Mouse (Mus musculus) embryo, embryonic 11 days (tissue): ENCODE data around the gene Cic.

Experiments
- DNase-seq: peaks from one replicate; pipeline ENCODE4 v3.0.0-alpha.2; 2015

Cic gene

DNA sequence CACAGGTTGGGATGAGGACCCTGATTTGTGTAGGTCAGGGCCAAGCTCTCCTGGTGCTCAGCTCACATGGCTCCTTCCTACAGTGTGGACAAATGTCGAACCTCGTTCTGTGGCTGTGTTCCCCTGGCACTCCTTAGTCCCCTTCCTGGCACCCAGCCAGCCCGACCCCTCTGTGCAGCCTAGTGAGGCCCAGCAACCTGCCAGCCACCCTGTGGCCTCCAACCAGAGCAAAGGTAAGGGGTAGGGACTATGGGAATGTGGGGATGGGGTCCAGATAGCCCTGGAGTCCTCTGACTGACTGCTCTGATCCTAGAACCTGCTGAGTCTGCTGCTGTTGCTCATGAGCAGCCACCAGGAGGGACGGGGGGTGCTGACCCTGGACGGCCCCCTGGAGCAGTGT lies 17.3 kb downstream of the Cic start:
- DNase-seq = no peak

DNA sequence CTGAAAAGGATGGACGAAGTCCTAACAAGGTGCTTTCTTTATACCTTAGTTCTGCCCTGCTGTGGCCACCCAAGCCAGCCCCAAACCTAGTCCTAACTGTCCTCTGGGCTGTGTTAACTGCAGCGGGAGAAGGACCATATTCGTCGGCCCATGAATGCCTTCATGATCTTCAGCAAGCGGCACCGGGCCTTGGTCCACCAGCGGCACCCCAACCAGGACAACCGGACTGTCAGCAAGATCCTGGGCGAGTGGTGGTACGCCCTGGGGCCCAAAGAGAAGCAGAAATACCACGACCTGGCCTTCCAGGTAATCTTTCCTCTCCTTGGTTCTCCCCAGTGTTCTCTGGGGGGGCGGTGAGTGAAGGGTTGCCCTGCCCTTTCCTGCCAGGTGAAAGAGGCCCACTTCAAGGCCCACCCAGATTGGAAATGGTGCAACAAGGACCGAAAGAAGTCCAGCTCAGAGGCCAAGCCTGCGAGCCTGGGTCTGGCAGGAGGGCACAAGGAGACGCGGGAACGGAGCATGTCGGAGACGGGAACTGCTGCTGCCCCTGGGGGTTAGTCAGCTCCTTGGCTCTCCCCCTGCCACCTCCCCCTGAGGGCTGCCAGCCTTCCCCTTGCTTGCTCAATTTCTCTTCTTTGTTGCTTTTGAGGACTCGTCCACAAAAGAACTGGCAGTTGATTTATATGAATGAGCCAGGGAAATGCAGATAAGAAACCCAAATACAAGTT lies 18.2 kb downstream of the Cic start:
- DNase-seq = no peak

DNA sequence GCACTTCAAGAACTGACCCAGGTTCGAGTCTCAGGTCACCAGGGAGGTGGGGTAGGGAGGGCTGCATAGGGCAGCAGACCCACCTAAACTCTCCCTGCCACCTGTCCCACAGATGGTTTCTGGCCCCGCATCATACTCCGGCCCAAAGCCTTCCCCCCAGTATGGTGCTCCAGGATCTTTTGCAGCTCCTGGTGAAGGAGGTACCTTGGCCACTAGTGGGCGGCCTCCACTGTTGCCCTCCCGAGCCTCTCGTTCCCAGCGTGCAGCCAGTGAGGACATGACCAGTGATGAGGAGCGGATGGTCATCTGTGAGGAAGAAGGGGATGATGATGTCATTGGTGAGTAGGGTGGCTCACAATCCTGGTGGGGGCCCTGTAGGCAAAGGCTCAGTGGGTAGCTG lies 19.5 kb downstream of the Cic start:
- DNase-seq = no peak

DNA sequence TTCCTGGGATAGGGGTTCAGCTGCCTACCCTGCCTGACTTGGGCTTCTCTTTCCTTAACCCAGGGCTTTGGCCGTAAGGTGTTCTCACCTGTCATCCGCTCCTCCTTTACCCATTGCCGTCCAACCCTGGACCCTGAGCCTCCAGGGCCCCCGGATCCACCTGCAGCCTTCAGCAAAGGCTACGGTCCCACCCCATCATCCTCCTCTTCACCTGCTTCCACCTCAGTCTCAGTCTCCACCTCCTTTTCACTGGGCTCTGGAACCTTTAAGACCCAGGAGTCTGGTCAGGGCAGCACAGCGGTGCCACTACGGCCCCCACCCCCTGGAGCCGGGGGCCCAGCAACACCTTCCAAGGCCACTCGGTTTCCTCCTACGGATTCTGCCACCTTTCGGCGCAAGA lies 20.5 kb downstream of the Cic start:
- DNase-seq = no peak

DNA sequence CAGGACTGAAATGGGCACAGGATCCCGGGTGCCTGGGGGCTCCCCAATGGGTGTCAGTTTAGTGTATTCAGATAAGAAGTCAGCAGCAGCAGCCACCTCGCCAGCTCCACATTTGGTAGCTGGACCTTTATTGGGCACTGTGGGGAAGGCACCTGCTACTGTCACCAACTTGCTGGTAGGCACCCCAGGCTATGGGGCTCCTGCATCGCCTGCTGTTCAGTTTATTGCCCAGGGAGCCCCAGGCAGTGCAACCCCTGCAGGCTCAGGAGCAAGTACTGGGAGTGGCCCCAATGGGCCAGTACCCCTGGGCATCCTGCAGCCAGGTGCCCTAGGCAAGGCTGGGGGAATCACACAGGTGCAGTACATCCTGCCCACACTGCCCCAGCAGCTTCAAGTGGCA lies 21.2 kb downstream of the Cic start:
- no peak for DNase-seq

DNA sequence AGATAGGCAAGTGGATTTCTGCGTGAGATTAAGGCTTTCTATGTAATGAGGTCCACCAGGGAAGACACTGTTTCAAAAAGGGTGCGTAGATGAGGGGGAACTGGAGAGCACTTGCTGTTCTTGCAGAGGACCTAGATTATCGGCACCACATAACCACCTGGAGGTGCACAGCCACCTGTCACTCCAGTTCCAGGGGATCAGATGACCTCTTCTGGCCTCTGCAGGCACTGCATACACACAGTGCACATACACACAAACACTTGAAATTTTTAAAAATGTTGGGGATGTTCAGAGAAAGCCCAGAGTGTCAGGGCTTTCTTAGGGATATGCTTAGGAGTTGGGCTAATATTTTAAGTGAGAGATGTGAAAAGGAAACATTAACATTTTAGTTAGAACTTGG lies 22.4 kb downstream of the Cic start:
- no peak for DNase-seq

DNA sequence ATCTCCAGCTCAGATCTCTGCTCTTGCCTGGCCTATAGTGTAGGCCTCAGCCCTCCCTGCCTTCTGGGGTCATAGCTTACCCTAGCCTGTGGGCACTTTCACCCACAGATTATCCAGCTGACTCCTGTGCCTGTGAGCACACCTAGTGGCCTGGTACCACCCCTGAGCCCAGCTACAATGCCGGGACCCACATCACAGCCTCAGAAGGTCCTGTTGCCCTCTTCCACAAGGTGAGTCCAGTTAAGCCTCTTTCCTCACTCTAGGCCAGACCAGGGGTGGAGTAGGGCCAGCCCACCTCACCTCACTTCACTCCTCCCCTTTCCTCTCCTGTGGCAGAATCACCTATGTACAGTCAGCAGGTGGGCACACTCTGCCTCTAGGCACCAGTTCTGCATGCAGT lies 23.0 kb downstream of the Cic start:
- DNase-seq = no peak

DNA sequence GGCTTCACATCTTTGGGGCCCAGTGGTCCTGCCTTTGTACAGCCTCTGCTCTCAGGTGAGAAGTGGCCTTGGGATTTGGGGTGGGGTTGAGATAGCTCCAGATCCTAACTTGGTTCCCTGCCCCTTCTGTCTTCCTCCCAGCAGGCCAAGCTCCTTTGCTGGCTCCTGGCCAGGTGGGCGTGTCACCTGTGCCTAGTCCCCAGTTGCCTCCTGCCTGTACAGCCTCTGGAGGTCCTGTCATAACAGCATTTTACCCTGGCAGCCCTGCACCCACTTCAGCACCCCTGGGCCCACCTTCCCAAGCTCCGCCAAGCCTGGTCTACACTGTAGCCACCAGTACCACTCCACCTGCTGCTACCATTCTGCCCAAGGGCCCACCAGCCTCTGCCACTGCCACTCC lies 23.4 kb downstream of the Cic start:
- no peak for DNase-seq

DNA sequence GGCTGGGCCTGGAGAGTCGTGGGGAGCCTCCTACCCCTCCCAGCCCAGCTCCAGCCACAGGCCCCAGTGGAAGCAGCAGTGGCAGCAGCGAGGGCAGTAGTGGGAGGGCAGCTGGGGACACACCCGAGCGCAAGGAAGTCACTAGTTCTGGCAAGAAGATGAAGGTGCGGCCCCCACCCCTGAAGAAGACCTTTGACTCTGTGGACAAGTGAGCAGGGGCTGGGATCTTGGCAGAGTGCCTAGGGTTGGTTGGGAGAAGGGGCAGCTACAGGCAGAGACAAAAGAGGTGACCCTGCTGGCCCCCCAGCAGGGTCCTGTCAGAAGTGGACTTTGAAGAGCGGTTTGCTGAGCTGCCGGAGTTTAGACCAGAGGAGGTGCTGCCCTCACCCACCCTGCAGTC lies 24.6 kb downstream of the Cic start:
- no peak for DNase-seq

DNA sequence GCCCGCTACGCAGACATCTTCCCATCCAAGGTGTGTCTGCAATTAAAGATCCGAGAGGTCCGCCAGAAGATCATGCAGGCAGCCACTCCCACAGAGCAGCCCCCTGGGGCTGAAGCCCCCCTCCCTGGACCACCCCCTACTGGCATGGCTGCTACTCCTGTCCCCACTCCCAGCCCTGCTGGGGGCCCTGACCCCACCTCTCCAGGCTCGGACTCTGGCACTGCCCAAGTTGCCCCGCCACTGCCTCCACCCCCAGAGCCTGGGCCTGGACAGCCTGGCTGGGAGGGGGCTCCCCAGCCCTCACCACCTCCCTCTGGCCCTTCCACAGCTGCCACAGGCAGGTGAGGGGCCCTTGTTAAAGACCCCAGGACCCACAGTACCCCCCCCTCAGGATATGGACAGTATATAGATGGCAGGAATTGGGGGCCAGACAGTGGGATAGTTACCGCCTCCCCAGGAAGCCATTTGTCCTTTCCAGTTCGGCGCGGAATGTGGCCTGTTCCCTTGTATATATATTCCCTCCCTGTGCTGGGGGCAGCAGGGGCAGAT lies 25.8 kb downstream of the Cic start:
- no peak for DNase-seq

DNA sequence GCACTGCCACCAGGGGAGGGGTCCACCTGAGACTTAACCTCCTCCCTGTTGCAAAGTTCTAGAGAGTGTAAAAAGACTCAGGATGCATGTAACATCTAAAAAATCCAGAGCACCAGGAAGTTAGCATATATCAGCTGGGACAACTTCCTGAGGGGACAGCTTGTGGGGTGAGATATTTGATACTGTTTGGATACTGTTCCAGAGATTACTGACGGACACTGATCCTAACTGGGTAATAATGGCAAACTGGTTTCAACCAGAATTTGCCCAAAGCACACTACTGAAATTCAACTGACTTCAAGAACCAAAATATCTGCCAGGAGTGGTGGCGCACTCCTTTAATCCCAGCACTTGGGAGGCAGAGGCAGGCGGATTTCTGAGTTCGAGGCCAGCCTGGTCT lies 27.0 kb downstream of the Cic start:
- DNase-seq = no peak

DNA sequence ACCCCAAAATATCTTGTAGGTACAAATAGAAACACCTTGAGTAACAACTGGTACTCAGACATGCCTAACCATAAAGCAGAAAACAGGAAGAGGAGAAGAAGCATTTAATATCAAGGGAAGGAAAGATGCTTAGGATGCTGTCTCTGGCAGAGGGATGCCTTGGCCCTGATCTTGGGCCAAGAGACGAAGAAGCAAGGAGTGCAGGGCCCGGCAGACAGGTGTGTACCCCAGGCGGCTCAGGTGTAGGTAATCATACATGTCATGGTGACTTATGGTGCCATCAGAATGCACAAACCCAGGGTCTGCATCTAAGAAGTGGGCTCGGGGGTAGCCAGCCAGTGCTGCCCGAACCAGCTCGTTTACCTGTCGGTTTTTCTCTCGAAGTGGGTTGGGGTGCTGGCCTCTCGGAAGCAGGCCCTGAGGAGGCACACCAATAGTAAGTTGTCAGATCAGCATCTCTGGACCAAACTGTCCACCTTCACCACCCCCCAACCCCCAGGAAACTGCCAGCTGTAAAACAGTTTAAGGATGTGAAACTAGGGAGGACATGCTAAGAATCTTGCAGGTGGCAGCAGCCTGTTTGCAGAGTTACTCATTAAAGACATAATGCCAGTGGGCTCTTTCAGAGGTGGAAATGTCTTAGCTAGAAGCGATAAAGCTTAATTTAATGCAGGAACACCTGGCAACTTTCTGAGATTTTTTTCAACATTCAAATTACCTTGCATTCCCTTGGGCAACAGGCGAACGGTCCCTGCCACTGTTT lies 27.6 kb downstream of the Cic start:
- DNase-seq = no peak

DNA sequence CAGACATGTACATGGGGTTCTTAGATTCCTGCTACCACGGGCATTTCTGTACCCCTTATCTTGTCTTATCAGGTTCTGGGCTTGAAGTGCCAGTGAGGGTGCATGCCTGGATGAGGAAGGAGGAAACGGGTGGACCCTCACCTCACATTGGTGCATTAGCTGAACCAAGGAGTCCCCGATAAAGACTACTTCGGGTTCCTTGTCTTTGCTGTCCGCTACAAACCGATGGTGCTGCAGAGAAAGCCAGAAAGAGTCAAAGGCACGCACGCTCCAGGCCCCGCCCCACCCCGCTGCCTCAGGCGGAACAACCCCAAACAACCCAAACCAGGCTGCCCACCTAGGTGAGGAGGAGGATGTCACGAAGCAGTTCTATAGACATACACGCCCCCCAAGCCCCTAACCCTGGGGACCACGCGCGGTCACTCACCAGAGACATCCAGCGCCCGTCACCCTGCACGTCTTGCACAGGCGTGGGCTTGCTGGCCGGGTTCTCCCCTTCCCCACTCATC lies 29.5 kb downstream of the Cic start:
- peak; percentile 63 for DNase-seq

DNA sequence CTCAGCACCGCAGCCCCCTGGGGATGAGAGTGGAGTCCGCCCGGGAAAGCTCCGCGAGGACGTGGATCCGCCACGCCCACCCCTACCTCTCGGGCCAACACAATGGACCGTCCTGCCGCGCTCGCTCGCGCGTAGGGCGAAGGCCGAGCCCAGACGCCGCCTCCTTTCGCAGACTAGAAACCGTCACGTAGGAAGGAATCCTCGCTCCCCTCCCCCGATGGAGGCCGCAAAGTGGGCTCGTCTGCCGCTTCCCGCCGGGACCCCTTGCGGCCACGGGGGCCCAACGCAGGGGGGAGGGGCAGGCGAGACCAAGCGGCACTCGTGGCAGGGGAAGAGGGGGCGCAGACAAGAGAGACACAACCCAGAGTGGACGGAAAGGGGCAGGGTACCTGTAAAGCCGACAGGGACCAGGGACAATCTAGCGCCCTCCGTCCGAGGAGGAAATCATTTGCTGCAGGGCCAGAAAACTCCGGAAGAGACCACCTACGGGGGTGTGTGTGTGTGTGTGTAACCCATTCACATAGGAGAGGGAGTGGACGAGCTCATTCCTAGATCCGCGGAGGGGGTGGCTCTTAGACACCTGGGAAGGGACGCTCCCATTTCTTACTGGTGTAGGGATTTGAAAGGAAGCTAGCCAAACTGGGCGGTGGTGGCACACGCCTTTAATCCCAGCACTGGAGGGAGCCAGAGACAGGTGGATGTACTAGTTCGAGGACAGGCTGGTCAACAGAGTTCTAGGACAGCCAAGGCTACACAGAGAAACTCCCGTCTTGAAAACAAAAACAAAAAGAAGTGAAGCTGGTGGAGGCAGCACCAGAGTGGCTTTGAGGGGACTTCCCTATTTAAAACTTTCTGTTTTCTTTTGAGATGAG lies 30.2 kb downstream of the Cic start, which contains the start of gene Pafah1b3:
Gene Pafah1b3 (minus strand): TSS at position 533 of the 872 bp plus-strand sequence.
- DNase-seq = peak; percentile 97

DNA sequence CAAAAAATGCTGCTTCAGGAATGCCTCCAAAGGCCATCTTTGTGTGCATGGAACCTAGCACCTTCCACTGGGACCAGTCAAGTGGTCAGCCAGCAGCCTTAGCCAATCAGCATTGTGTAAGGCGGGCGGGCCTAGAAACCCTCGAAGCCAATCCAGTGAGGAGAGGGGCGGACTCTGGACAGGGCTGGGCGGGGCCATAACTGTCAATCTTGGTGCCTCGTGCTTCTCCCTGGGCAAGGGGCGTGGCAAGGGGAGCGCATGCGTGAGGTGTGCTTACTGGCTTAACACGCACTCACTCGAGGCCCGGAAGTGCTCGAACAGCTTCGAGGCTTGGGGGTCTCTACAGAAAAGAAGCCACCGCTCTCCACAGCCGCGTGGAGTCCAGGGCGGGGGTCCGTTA lies 33.6 kb downstream of the Cic start, which contains the start of gene Prr19:
Gene Prr19 (plus strand): TSS at position 349 of the 400 bp plus-strand sequence.
- peak; percentile 79 for DNase-seq

DNA sequence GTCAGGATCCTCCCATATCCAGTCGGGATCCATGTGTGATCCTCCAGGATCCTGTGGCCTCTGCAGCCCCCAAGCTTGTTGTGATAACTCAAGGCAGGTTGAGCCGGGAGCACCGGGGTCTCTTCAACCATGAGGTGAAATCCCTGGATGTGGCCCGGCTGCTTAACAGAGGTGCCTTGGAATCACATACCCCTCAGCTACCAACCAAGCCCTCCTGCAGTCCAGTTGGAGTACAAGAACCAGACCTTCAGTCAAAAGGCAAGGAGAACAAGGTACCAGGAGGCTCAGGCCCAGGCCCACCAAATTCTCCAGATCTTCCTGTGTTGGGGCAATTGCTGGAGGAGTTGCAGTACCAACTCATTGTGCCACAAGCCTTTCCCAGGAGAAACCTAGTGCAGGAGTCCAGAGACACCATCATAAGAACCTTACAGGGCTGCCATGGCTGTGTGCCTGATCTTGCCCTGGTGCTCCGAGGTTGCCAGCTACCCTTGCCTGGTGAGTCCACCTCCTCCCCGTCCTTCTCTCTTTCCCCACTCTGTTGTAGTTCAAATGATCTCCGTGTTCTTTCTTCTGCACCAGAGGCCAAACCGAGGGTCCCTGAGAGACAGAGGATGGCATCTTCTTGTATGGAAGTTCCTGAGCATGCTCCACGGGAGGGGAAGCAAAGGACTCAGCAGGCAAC lies 35.6 kb downstream of the Cic start:
- DNase-seq = no peak

DNA sequence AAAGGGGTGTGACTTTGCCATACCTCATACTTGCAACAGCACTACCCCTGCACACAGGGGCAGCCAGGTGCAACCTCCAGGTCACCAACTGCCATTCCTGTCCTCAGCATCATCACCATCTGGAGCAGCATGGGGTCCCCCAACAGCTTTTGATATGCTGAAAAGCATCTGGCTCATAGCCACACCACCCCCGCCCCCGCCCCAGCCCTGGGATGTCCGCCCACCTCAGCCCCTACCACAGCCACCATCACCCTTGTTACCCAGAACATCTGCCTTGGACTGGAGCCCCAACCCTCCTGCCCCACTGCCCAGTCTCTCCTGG lies 36.1 kb downstream of the Cic start:
- no peak for DNase-seq

DNA sequence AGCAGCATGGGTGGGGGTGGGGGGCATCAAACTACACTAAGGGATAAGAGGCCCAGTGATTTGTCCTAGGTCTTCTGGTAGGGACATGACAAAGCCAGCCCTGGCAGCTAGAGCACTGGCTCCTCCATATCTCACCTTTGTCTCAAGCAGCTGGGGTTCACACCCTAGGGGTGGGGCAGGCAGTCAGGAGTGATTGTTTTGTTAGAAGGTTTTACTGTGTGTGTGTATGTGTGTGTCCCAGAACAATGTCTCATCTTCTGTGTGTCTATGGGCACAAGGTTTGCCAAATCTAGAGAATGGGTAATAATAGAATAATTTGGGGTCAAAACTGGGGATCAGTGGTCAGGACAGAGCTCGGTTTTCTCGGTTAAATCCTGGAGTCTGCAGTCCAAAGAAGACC lies 38.0 kb downstream of the Cic start:
- no peak for DNase-seq

DNA sequence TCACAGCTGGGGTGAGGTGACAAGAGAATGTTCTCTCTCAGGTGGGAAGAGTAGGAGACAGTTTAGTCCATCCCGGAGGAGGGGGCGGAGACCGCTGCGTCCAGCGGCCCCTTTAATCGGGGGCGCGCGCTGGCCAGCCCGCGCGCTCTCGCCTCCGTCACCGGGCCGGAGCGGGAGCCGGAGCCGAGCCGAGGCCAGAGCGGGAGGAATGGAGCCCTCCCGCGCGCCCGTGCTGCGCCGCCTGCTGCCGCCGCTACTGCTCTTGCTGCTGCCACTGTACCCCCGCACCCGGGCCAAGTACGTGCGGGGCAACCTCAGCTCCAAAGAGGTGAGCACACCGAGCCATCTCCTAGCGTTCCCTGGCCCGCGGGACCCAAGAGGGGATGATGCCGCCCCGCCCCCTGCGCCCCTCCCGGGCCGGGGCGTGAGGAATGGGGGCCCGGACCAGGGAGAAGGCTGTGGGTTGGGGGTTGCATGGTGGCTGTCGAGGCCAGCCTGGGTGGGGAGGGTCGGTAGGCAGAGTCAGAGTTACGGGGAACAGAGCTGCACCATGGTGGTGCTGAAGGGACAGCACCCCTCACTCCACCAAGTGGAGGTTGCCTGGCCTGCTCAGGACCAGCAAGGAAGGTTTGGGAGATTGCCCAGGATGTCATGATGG lies 38.6 kb downstream of the Cic start, which contains the start of gene Tmem145:
Gene Tmem145 (plus strand): TSS at position 151 of the 658 bp plus-strand sequence.
- DNase-seq = peak; percentile 86

DNA sequence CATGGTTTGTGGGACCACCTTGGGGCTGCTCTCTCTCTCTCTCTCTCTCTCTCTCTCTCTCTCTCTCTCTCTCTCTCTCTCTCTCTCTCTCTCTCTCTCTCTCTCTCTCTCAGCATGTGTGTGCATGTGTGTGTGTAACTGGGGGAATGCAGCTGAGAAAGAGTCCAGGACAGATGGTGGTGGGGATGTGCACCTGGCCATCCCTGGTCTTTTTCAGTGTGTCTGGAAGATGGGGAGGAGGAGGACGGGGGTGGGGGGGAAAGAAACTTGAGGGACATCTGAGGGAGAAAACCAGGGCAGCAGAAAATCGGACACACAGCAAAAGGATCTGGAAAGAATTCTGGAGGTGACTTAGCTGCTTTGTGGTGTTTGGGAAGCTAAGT lies 39.1 kb downstream of the Cic start:
- DNase-seq = no peak

DNA sequence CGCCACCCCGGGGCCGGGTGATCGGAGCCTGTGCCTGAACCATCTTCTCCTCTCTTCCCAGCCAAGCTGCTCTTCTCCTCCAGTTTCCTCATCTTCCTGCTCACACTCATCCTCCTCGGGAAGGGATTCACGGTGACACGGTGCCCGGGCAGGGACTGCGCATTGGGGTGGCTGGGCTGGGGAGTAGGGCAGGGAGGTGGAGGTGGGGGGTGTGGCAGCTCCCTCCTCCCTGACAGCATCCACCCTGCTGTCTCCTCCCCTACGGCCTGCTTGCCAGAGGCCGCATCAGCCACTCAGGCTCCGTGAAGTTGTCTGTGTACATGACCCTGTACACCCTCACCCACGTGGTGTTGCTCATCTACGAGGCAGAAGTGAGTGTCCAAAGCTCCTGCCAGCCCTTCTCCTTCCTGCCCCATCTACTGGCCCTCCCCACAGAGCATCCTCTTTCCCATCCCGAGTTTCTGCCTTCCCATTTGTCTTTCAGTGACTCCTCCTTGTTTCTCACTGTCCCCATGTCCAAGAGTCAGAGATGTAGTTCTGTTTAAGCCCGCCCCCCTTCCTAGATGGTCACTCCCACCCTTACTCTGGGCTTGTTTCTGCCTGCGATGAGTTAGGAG lies 41.3 kb downstream of the Cic start:
- no peak for DNase-seq
